Mouse (Mus musculus) liver, embryonic 14.5 days (tissue): ENCODE measurements around the gene Cacna1c.

ENCODE experiments used
- CTCF ChIP-seq: IDR thresholded peaks from 2 replicates; pipeline ENCODE4 v1.5.1; 2016; ENCODE audit warnings: antibody characterized with exemption, low read depth, control low read depth
- EP300 ChIP-seq: IDR thresholded peaks from 2 replicates; pipeline ENCODE4 v1.6.1; 2016; ENCODE audit warnings: antibody characterized with exemption, low read depth

GRCm38 (mm10) chr6:118770396-118770795 lies 425.8 kb downstream of the Cacna1c start:
- TF ChIP-seq CTCF (no peak), EP300 (no peak)
